Mouse (Mus musculus): ENCODE measurements around the gene Plk2. TPM values are rescaled to one million over a fixed set of nuclear protein-coding genes. Genes with fewer than 3 reads are reported as not detected.

Plk2 gene
- total and polyA plus RNA-seq, 3 experiments = 0.11 TPM; not detected in 2

DNA sequence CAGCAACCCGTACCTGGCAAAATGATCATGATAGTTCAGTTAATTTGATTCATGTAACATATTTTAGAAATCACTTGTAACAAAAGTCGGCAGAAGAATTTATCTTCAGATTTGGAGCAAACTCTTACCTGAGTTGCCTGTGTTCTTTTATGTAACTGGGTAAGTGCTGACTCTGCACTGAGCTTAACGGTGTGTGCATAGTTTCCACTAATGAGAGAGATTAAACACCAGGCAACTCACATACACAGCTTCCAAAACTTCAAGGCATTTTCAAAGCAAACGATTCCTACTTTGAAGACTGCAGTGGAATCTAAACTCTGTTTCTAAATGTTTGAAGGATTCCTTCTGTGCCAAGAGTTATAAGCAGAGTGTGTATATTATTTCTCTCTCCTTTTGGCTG, 49.5 kb downstream of the Plk2 start:
- H3K36me3 ChIP-seq (replicated peaks) = no peaks in the 10 kb centered on the region
- no peak for DNase-seq (ENCODE audit: low spot score)
- H3K4me1 ChIP-seq (ENCODE audit: insufficient read depth, low read depth, low read length) = no peaks in the 10 kb centered on the region
- H3K27me3 ChIP-seq (ENCODE audit: insufficient read depth, low read length) = no peaks in the 10 kb centered on the region
- H3K4me3 ChIP-seq (ENCODE audit: low read depth, low read length) = no peak overlapping the region
- H3K9me3 ChIP-seq (replicated peaks) = peaks cover 18% of the 10 kb centered on the region
- TF ChIP-seq GATA2 (IDR thresholded peaks at IDR 0.05; ENCODE audit: borderline replicate concordance, low read depth, low read length) = no peak
- TF ChIP-seq POLR2AphosphoS5 (IDR thresholded peaks at IDR 0.05; ENCODE audit: insufficient replicate concordance, low read depth, low read length) = no peak
- TF ChIP-seq CTCF (IDR thresholded peaks at IDR 0.05; ENCODE audit: low read depth, low read length) = no peak
- no peak for TF ChIP-seq TAL1 (conservative IDR thresholded peaks at IDR 0.05; ENCODE audit: low read depth, low read length)
- TF ChIP-seq GATA1 (IDR thresholded peaks at IDR 0.05; ENCODE audit: borderline replicate concordance, low read length) = no peak
- ATAC-seq (ENCODE audit: extremely low read depth, insufficient number of reproducible peaks, low FRiP score, poor library complexity, severe bottlenecking) = no peak

DNA sequence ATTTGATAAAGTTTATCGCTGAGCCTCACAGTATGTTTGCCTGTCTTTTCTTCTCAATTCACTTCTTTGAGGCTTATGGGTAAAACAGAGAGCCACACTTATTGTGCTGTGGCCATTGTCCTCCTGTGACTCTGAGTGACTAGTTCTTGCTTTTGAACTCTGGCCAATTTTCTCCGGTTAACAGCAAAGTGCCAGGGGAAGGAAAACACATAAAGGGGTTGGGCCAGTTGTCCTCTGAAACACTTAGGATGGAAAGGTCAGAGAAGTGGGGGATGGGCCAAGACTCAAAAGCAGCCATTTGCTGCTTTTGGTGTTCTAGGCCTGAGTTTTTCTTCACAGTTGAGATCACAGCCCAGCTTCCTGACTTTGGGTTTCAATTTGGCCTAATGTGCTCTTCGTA, 50.0 kb downstream of the Plk2 start:
- no peak for TF ChIP-seq GATA2 (IDR thresholded peaks at IDR 0.05; ENCODE audit: borderline replicate concordance, low read depth, low read length)
- TF ChIP-seq GATA1 (IDR thresholded peaks at IDR 0.05; ENCODE audit: borderline replicate concordance, low read length) = no peak
- no peak for TF ChIP-seq CTCF (IDR thresholded peaks at IDR 0.05; ENCODE audit: low read depth, low read length)
- TF ChIP-seq POLR2AphosphoS5 (IDR thresholded peaks at IDR 0.05; ENCODE audit: insufficient replicate concordance, low read depth, low read length) = no peak
- no peak for TF ChIP-seq TAL1 (conservative IDR thresholded peaks at IDR 0.05; ENCODE audit: low read depth, low read length)
- Histone ChIP-seq H3K4me3 (ENCODE audit: low read depth, low read length) (no peak overlapping the region), H3K9me3 (replicated peaks) (peaks cover 18% of the 10 kb centered on the region), H3K36me3 (replicated peaks) (no peaks in the 10 kb centered on the region), H3K4me1 (ENCODE audit: insufficient read depth, low read depth, low read length) (no peaks in the 10 kb centered on the region), H3K27me3 (ENCODE audit: insufficient read depth, low read length) (no peaks in the 10 kb centered on the region)
- no peak for ATAC-seq (ENCODE audit: extremely low read depth, insufficient number of reproducible peaks, low FRiP score, poor library complexity, severe bottlenecking)
- no peak for DNase-seq (ENCODE audit: low spot score)

DNA sequence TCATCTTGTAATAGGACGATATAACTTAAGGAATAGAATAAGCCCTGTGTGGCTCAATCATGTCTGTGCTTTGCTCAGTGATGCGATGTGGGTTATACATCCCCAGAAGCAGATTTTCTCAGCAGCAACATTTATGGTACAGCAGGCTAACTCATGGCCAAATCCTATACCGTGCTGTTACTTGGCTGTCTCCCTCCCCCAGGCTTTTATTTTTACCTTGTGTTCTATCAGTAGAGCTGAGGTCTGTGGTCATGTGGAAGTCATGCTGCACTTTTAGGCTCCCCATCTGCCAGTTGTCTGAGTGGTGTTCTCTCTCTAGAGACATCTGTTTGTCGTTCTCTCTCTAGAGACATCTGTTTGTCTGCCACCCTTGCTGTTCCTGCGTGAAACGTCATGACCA, 51.6 kb downstream of the Plk2 start:
- Histone ChIP-seq H3K36me3 (replicated peaks) (no peaks in the 10 kb centered on the region), H3K4me1 (ENCODE audit: insufficient read depth, low read depth, low read length) (no peaks in the 10 kb centered on the region), H3K27me3 (ENCODE audit: insufficient read depth, low read length) (no peaks in the 10 kb centered on the region), H3K9me3 (replicated peaks) (peaks cover 20% of the 10 kb centered on the region), H3K4me3 (ENCODE audit: low read depth, low read length) (no peak overlapping the region)
- ATAC-seq (ENCODE audit: extremely low read depth, insufficient number of reproducible peaks, low FRiP score, poor library complexity, severe bottlenecking) = no peak
- TF ChIP-seq POLR2AphosphoS5 (IDR thresholded peaks at IDR 0.05; ENCODE audit: insufficient replicate concordance, low read depth, low read length) = no peak
- DNase-seq (ENCODE audit: low spot score) = no peak

DNA sequence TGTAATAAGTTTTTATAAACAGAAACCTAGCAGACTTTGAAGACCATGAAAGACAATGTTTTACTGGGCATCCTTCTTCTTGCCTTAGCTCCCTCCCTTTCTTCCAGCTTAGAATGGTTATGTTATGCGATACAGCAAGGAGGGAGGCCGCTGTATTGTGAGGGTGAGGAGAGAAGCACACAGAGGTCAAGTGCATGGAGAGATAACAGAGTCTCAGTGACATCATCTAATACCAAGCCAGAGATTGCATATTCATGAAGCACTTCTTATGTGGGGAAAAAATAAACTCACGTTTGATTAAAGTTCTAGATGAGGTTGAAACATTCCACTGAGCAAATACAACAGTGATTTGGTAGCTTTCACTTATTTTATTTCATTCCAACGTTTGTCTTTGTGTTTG, 55.2 kb downstream of the Plk2 start:
- Histone ChIP-seq H3K4me1 (ENCODE audit: insufficient read depth, low read depth, low read length) (no peaks in the 10 kb centered on the region), H3K27me3 (ENCODE audit: insufficient read depth, low read length) (no peaks in the 10 kb centered on the region), H3K4me3 (ENCODE audit: low read depth, low read length) (no peak overlapping the region), H3K9me3 (replicated peaks) (peaks cover 24% of the 10 kb centered on the region), H3K36me3 (replicated peaks) (no peaks in the 10 kb centered on the region)
- DNase-seq (ENCODE audit: low spot score) (no peak), ATAC-seq (ENCODE audit: extremely low read depth, insufficient number of reproducible peaks, low FRiP score, poor library complexity, severe bottlenecking) (no peak)
- TF ChIP-seq GATA1 (IDR thresholded peaks at IDR 0.05; ENCODE audit: borderline replicate concordance, low read length) (no peak), TAL1 (conservative IDR thresholded peaks at IDR 0.05; ENCODE audit: low read depth, low read length) (no peak), GATA2 (IDR thresholded peaks at IDR 0.05; ENCODE audit: borderline replicate concordance, low read depth, low read length) (no peak), POLR2AphosphoS5 (IDR thresholded peaks at IDR 0.05; ENCODE audit: insufficient replicate concordance, low read depth, low read length) (no peak)

Other genes starting within 250 kb of the Plk2 start
- not detected in 2 replicates for gene Rab3c, start 114.0 kb upstream of the Plk2 start, total RNA-seq (2014; fragmentation: Nextera tagmentation)
- gene Rab3c, start 114.0 kb upstream of the Plk2 start, total RNA-seq (2017) = 0.27 and 0.29 TPM in 2 replicates
- not detected in 2 replicates for gene Rab3c, start 114.0 kb upstream of the Plk2 start, polyA plus RNA-seq (2012)
- not detected in 2 replicates for gene Gapt, start 37.8 kb upstream of the Plk2 start, total RNA-seq (2014; fragmentation: Nextera tagmentation)
- gene Gapt, start 37.8 kb upstream of the Plk2 start, total RNA-seq (2017) = 0.22 and 0.23 TPM in 2 replicates
- not detected in 2 replicates for gene Gapt, start 37.8 kb upstream of the Plk2 start, polyA plus RNA-seq (2012)

All from G1E (cell line).